12 mouse cellular contexts compared by ENCODE assay signal in the genomic region with DNA sequence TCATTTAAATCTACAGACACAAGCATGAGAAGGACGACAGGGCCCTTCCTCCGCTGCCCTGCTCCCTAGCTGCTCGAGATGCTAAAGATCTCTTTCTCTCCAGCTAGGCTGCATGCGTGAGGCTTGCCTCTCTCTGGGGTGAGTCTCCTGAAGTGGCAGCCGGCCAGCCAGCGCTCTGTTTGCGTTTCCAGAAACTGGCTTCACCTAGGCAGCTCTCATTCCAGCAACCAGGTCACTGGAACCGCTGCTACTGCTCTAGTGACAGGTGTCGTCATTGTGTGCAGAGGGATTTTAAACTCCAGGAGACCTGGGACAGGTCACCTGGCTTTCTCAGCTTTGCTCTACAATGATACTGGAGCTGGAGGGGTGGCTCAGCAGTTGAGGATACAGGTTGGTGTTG.
A peak's percentile ranks its signal among the peaks of the same experiment; 100 is the strongest.
DNase-seq lines count a peak whose midpoint lies in the region; ATAC-seq and TF ChIP-seq lines count a peak whose summit lies in the region.
"Had no signal": no experiment of that assay in that cellular context is flagged by ENCODE, and none has a peak within 500 bp of the region (broad histone marks: within the 10 kb centered on the region; RNA-seq: fewer than 3 reads in every experiment).

No protein-coding gene starts in this region.

- TF ChIP-seq CTCF in lung, adult 2 months (IDR thresholded peaks at IDR 0.05; ENCODE audit: insufficient read depth, low read length): no peak
- no peak for TF ChIP-seq CTCF in liver, embryonic 14.5 days (IDR thresholded peaks at IDR 0.05; ENCODE audit: low read depth)

- H3K27me3 ChIP-seq in liver, embryonic 14.5 days (ENCODE audit: control insufficient read depth, insufficient read depth, low read length): no peaks in the 10 kb centered on the region

- peak; percentile 55 to 70 for DNase-seq in lung, adult 18-20 months
- DNase-seq in lung, adult 2 months: no peak
- DNase-seq in liver, embryonic 14.5 days (ENCODE audit: low read depth in 3 of 3, low spot score in 3 of 3): no peak
- DNase-seq in lung, postnatal 14 days: peak; percentile 39
- DNase-seq in cerebellum, postnatal 4 days (ENCODE audit: low spot score in 2 of 2): no peak
- DNase-seq in adipocyte (ENCODE audit: low spot score): no peak
- DNase-seq: cerebellum, postnatal 10 days had no signal

- H3K27ac ChIP-seq in liver, embryonic 14.5 days: no peak overlapping the region
- H3K27ac ChIP-seq: hindbrain, embryonic 10.5 days; midbrain, embryonic 10.5 days had no signal

- no peaks in the 10 kb centered on the region for H3K9me3 ChIP-seq in liver, embryonic 14.5 days (ENCODE audit: control insufficient read depth, low read length)

- no peaks in the 10 kb centered on the region for H3K36me3 ChIP-seq in liver, embryonic 14.5 days (replicated peaks; ENCODE audit: control insufficient read depth, insufficient read depth, low read depth)

- ATAC-seq in liver, embryonic 14.5 days (ENCODE audit: insufficient read depth): peak; percentile 26; the same call in 1 of the 2 replicates
- ATAC-seq in activated CD4-positive, CD25-positive, alpha-beta regulatory T cell, adult 4 months: no peak
- ATAC-seq: forebrain, embryonic 14.5 days had no signal

- no peak for TF ChIP-seq POLR2A in lung, adult 2 months (IDR thresholded peaks at IDR 0.05; ENCODE audit: borderline replicate concordance, extremely low read depth, low read depth, low read length)

- H3K4me3 ChIP-seq in lung, adult 2 months (replicated peaks; ENCODE audit: extremely low read depth, low read depth, low read length): no peak overlapping the region
- no peak overlapping the region for H3K4me3 ChIP-seq in liver, embryonic 14.5 days (ENCODE audit: insufficient read depth in 1 of 2, low read depth in 2 of 2, low read length in 2 of 2)
- H3K4me3 ChIP-seq: hindbrain, embryonic 10.5 days; midbrain, embryonic 10.5 days; myocyte had no signal

- 0 out of 2 replicates have a peak, but pooled peaks cover 5% of the 10 kb centered on the region for H3K4me1 ChIP-seq in lung, adult 2 months (ENCODE audit: control insufficient read depth, insufficient read depth, low read length)
- H3K4me1 ChIP-seq in liver, embryonic 14.5 days (replicated peaks; ENCODE audit: control insufficient read depth in 2 of 2, insufficient read depth in 2 of 2, low read length in 1 of 2): peaks cover 0 to 3% of the 10 kb centered on the region in 2 experiments; a peak in 1 of 4 replicates

- H3K9ac ChIP-seq in liver, embryonic 14.5 days (replicated peaks): no peak overlapping the region

- no peak overlapping the region for H3K4me2 ChIP-seq in liver, embryonic 14.5 days (ENCODE audit: low read depth)

- no peak for TF ChIP-seq EP300 in liver, embryonic 14.5 days (IDR thresholded peaks at IDR 0.05; ENCODE audit: low read depth)

- WGBS in lung, adult 2 months: 82% methylated on average over 9 of the region's 9 CpGs
- 69% methylated on average over 9 of the region's 9 CpGs for WGBS in liver, embryonic 14.5 days (ENCODE audit: insufficient replicate concordance)

Comparison
In these comparisons a context has a peak if more than half of its experiments do, and no peak if none do; other contexts are left out.
1. DNase-seq: peak in lung, adult 18-20 months (2 of 2) and lung, postnatal 14 days (single experiment); none in lung, adult 2 months (single experiment), liver, embryonic 14.5 days (0 of 3), cerebellum, postnatal 4 days (0 of 2) and adipocyte (single experiment).